Mouse (Mus musculus) ES-Bruce4 (cell line): Measurements from ENCODE around the gene Dhrs3. TPM values are rescaled to one million over a fixed set of nuclear protein-coding genes. Genes with fewer than 3 reads are reported as not detected.

Experiments
- H3K27ac ChIP-seq: 2 replicates; pipeline ENCODE4 v1.5.1; 2012; ENCODE audit warnings: low read length, inconsistent platforms; ENCODE audit not compliant: insufficient read depth
- H3K27me3 ChIP-seq: 2 replicates; pipeline ENCODE4 v1.6.1; 2012; ENCODE audit warnings: mild to moderate bottlenecking, low read length, inconsistent platforms; ENCODE audit not compliant: control insufficient read depth, poor library complexity, insufficient read depth, severe bottlenecking
- H3K36me3 ChIP-seq: 2 replicates; pipeline ENCODE4 v1.6.1; 2012; ENCODE audit warnings: inconsistent platforms, mild to moderate bottlenecking, low read length, moderate library complexity; ENCODE audit not compliant: control insufficient read depth, poor library complexity, insufficient read depth, severe bottlenecking
- H3K4me1 ChIP-seq: one replicate; pipeline ENCODE4 v1.8.1; 2011; ENCODE audit warnings: low read length; ENCODE audit not compliant: control insufficient read depth, insufficient read depth
- H3K4me3 ChIP-seq: 2 replicates; pipeline ENCODE4 v1.5.1; 2011; ENCODE audit warnings: low read depth, mild to moderate bottlenecking, low read length
- H3K9ac ChIP-seq: 2 replicates; pipeline ENCODE4 v1.6.1; 2012; ENCODE audit warnings: low read depth, mild to moderate bottlenecking, inconsistent platforms; ENCODE audit not compliant: poor library complexity, severe bottlenecking
- H3K9me3 ChIP-seq: replicated peaks from 2 replicates; pipeline ENCODE4 v1.6.1; 2012; ENCODE audit warnings: mild to moderate bottlenecking, low read length, inconsistent platforms; ENCODE audit not compliant: control insufficient read depth, poor library complexity, insufficient read depth, severe bottlenecking
- CTCF ChIP-seq: IDR thresholded peaks from one replicate; pipeline ENCODE4 v1.8.1; 2011; ENCODE audit warnings: low read depth, low read length
- EP300 ChIP-seq: IDR thresholded peaks from 2 replicates; pipeline ENCODE4 v1.6.1; 2011; ENCODE audit warnings: low read depth, low read length; ENCODE audit not compliant: insufficient read depth
- POLR2A ChIP-seq: IDR thresholded peaks from one replicate; pipeline ENCODE4 v1.8.1; 2011; ENCODE audit warnings: low read length; ENCODE audit not compliant: insufficient read depth
- polyA plus RNA-seq: library from polyadenylated mRNA; stranded (reverse); fragments of >200 nt; gene quantifications from 2 replicates; pipeline ENCODE4 v1.2.4, GENCODE M21; 2011; ENCODE audit warnings: low read depth; ENCODE audit not compliant: missing spikeins, insufficient read depth, insufficient read length

The Dhrs3 gene
- polyA plus RNA-seq, 1 experiment = 10.4 TPM

- H3K4me1 ChIP-seq = no peaks in the 10 kb centered on the region
- H3K4me3 ChIP-seq = no peak overlapping the region
- H3K27me3 ChIP-seq = no peaks in the 10 kb centered on the region
- H3K9ac ChIP-seq = no peak overlapping the region
- H3K36me3 ChIP-seq = no peaks in the 10 kb centered on the region
- H3K9me3 ChIP-seq = peaks cover 10% of the 10 kb centered on the region; the same call in 1 of the 2 replicates
- TF ChIP-seq CTCF = no peak
- no peak for TF ChIP-seq EP300
- TF ChIP-seq POLR2A = no peak
- no peak overlapping the region for H3K27ac ChIP-seq
Measured at GRCm38 (mm10) chr4:144903088-144903487, 10.5 kb downstream of the Dhrs3 start.

- Histone ChIP-seq H3K4me1 (no peaks in the 10 kb centered on the region), H3K9me3 (peaks cover 10% of the 10 kb centered on the region; the same call in 1 of the 2 replicates), H3K27ac (no peak overlapping the region), H3K9ac (no peak overlapping the region), H3K36me3 (no peaks in the 10 kb centered on the region), H3K4me3 (no peak overlapping the region), H3K27me3 (no peaks in the 10 kb centered on the region)
- TF ChIP-seq CTCF (no peak), EP300 (no peak), POLR2A (no peak)
Measured at GRCm38 (mm10) chr4:144903932-144904331, 11.3 kb downstream of the Dhrs3 start.

GRCm38 (mm10) chr4:144905128-144905527 lies 12.5 kb downstream of the Dhrs3 start:
- H3K4me1 ChIP-seq = no peaks in the 10 kb centered on the region
- no peaks in the 10 kb centered on the region for H3K9me3 ChIP-seq
- no peaks in the 10 kb centered on the region for H3K27me3 ChIP-seq
- TF ChIP-seq CTCF = no peak
- TF ChIP-seq EP300 = no peak
- no peak for TF ChIP-seq POLR2A
- no peak overlapping the region for H3K27ac ChIP-seq
- no peak overlapping the region for H3K9ac ChIP-seq
- no peak overlapping the region for H3K4me3 ChIP-seq
- H3K36me3 ChIP-seq = no peaks in the 10 kb centered on the region

- Histone ChIP-seq H3K27ac (no peak overlapping the region), H3K36me3 (no peaks in the 10 kb centered on the region), H3K4me3 (no peak overlapping the region), H3K4me1 (no peaks in the 10 kb centered on the region), H3K9me3 (no peaks in the 10 kb centered on the region), H3K9ac (no peak overlapping the region), H3K27me3 (no peaks in the 10 kb centered on the region)
- TF ChIP-seq CTCF (no peak), POLR2A (no peak), EP300 (no peak)
Measured at GRCm38 (mm10) chr4:144906001-144906889, 13.6 kb downstream of the Dhrs3 start.

GRCm38 (mm10) chr4:144906978-144907703 lies 14.5 kb downstream of the Dhrs3 start:
- TF ChIP-seq CTCF (no peak), POLR2A (no peak), EP300 (no peak)
- no peaks in the 10 kb centered on the region for H3K27me3 ChIP-seq
- no peak overlapping the region for H3K9ac ChIP-seq
- no peak overlapping the region for H3K27ac ChIP-seq
- no peaks in the 10 kb centered on the region for H3K36me3 ChIP-seq
- no peak overlapping the region for H3K4me3 ChIP-seq
- no peaks in the 10 kb centered on the region for H3K4me1 ChIP-seq
- no peaks in the 10 kb centered on the region for H3K9me3 ChIP-seq
